Mouse (Mus musculus) liver, postnatal 0 days (tissue): Measurements from ENCODE around the gene Ltbp2. TPM values are rescaled to one million over a fixed set of nuclear protein-coding genes. Genes with fewer than 3 reads are reported as not detected.

Experiments
- ATAC-seq: fragments of 200-750 bp; cut with Nextera tagmentation; 2 replicates; pipeline ENCODE4 v1.8.0; 2017; ENCODE audit warnings: mild to moderate bottlenecking, moderate library complexity
- DNase-seq: peaks from one replicate; pipeline ENCODE4 v3.0.0-alpha.2; 2016
- H3K27ac ChIP-seq: fragments of 300-500 bp; sonication (generic); 2 replicates; pipeline ENCODE4 v1.5.1; 2014; ENCODE audit warnings: antibody characterized with exemption, moderate library complexity, mild to moderate bottlenecking, low read depth
- H3K27me3 ChIP-seq: fragments of 300-500 bp; sonication (generic); 2 replicates; pipeline ENCODE4 v1.6.1; 2014; ENCODE audit warnings: low read length, control low read depth, mixed read lengths; ENCODE audit not compliant: insufficient read depth
- H3K36me3 ChIP-seq: fragments of 300-500 bp; sonication (generic); replicated peaks from 2 replicates; pipeline ENCODE4 v1.6.1; 2014; ENCODE audit warnings: mild to moderate bottlenecking, control low read depth, low read length, moderate library complexity, mixed read lengths; ENCODE audit not compliant: insufficient read depth
- H3K4me1 ChIP-seq: fragments of 300-500 bp; sonication (generic); 2 replicates; pipeline ENCODE4 v1.6.1; 2014; ENCODE audit warnings: antibody characterized with exemption, mild to moderate bottlenecking, control low read depth; ENCODE audit not compliant: insufficient read depth
- H3K4me2 ChIP-seq: fragments of 300-500 bp; sonication (generic); 2 replicates; pipeline ENCODE4 v1.6.1; 2014; ENCODE audit warnings: low read depth, mild to moderate bottlenecking, low read length, moderate library complexity, mixed read lengths
- H3K4me3 ChIP-seq: fragments of 300-500 bp; sonication (generic); 2 replicates; pipeline ENCODE4 v1.5.1; 2014; ENCODE audit warnings: low read depth, low read length
- H3K9ac ChIP-seq: fragments of 300-500 bp; sonication (generic); replicated peaks from 2 replicates; pipeline ENCODE4 v1.6.1; 2014; ENCODE audit warnings: mild to moderate bottlenecking, moderate library complexity
- H3K9me3 ChIP-seq: fragments of 300-500 bp; sonication (generic); 2 replicates; pipeline ENCODE4 v1.6.1; 2016; ENCODE audit warnings: mild to moderate bottlenecking, control low read depth, low read length, mixed read lengths
- CTCF ChIP-seq: sonication (generic); IDR thresholded peaks from 2 replicates; pipeline ENCODE4 v1.5.1; 2016; ENCODE audit warnings: antibody characterized with exemption, low read depth
- EP300 ChIP-seq: IDR thresholded peaks from 2 replicates; pipeline ENCODE4 v1.6.1; 2016; ENCODE audit warnings: antibody characterized with exemption, low read depth, mild to moderate bottlenecking
- WGBS: fragments of 180-500 bp; shearing (Covaris S2); extraction: QIAGEN DNeasy Blood & Tissue Kit; methylation state at CpG from one replicate; pipeline ENCODE4 v1.1.7; 2014; ENCODE audit not compliant: insufficient replicate concordance; 5-methylcytosine and 5-hydroxymethylcytosine counted together
- polyA plus RNA-seq: library from polyadenylated mRNA; unstranded; fragments of >200 nt; fragmentation: Nextera tagmentation; extraction: Ambion mirVana; gene quantifications from 2 replicates; pipeline ENCODE4 v1.2.1, GENCODE M21; 2015

Gene Ltbp2
- polyA plus RNA-seq, 1 experiment from 2014 or later = 0.59 TPM

DNA sequence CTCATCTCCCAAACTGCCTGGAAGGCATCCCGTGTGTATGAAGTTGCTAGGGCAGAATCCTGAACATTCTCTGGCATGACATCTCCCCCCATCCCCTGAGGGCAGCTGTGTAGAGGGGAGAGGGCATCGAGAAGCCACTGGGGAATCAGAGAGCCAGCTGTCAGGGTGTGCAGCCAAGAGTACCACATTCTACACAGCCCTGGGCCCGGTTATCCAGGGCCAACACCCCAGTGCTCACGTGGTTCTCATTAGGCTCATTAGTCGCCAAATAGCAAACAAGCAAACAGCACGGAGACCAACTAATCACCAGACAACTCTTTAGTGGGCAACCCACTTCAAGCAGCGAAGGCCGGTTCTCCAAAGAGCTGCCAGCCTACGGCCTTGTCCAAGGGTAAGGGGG, 10.9 kb downstream of the Ltbp2 start:
- Histone ChIP-seq H3K36me3 (no peaks in the 10 kb centered on the region), H3K27me3 (0 out of 2 replicates have a peak, but pooled peaks cover 2% of the 10 kb centered on the region), H3K4me1 (no peaks in the 10 kb centered on the region), H3K9ac (no peak overlapping the region), H3K27ac (no peak overlapping the region), H3K9me3 (no peaks in the 10 kb centered on the region), H3K4me3 (no peak overlapping the region), H3K4me2 (no peak overlapping the region)
- DNase-seq = no peak
- no peak for TF ChIP-seq CTCF
- no peak for TF ChIP-seq EP300
- no peak for ATAC-seq
- WGBS = 76% methylated on average over 9 of the region's 9 CpGs

DNA sequence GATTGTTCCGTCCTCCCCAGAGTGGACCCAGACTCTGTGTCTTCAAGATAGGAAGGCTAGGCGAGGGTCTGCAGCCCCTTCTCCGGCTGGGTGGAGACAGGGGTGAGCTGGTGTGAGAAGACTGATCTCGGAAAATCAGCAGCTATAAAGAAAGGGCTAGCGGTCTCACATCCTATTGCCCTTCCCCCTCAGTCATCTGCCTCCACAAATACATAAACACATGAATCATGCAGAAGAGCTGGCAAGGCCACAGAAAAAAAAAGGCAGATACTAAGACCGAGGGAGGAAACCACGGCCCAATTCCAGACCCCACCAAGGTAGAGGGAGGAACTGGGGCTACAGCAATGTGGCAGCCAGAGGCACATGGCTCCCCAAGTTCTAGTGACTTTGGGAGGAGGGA, 11.5 kb downstream of the Ltbp2 start:
- 48% methylated on average over 7 of the region's 7 CpGs for WGBS
- TF ChIP-seq EP300 (no peak), CTCF (no peak)
- ATAC-seq = no peak
- H3K4me3 ChIP-seq = no peak overlapping the region
- H3K9me3 ChIP-seq = no peaks in the 10 kb centered on the region
- no peak for DNase-seq
- no peaks in the 10 kb centered on the region for H3K27me3 ChIP-seq
- H3K27ac ChIP-seq = no peak overlapping the region
- H3K36me3 ChIP-seq = no peaks in the 10 kb centered on the region
- H3K4me1 ChIP-seq = no peaks in the 10 kb centered on the region
- H3K4me2 ChIP-seq = no peak overlapping the region
- no peak overlapping the region for H3K9ac ChIP-seq

DNA sequence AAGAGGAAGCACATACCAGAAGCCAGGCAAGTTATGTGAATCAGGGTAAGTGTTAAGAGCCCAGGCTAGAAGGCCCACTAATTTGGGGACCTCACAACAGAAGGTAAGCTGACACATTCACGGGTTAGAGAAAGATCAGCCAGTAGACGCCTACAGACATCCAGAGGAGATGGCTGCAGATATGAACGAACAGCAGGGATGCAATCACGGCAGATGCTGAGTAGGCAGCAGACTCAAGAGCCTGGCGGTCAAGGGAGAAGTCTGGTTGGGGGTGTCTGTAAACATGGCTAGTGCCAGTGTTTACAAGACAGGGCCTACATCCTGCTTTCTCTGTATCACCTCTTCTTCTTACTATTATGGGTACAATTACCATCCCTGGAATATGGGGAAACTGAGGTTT, 13.1 kb downstream of the Ltbp2 start:
- no peak for TF ChIP-seq CTCF
- Histone ChIP-seq H3K9me3 (no peaks in the 10 kb centered on the region), H3K36me3 (no peaks in the 10 kb centered on the region), H3K9ac (no peak overlapping the region), H3K27me3 (no peaks in the 10 kb centered on the region), H3K4me1 (no peaks in the 10 kb centered on the region), H3K27ac (no peak overlapping the region), H3K4me3 (no peak overlapping the region), H3K4me2 (no peak overlapping the region)
- DNase-seq (no peak), ATAC-seq (no peak)
- whole genome bisulfite sequencing = 63% methylated on average over 5 of the region's 5 CpGs

DNA sequence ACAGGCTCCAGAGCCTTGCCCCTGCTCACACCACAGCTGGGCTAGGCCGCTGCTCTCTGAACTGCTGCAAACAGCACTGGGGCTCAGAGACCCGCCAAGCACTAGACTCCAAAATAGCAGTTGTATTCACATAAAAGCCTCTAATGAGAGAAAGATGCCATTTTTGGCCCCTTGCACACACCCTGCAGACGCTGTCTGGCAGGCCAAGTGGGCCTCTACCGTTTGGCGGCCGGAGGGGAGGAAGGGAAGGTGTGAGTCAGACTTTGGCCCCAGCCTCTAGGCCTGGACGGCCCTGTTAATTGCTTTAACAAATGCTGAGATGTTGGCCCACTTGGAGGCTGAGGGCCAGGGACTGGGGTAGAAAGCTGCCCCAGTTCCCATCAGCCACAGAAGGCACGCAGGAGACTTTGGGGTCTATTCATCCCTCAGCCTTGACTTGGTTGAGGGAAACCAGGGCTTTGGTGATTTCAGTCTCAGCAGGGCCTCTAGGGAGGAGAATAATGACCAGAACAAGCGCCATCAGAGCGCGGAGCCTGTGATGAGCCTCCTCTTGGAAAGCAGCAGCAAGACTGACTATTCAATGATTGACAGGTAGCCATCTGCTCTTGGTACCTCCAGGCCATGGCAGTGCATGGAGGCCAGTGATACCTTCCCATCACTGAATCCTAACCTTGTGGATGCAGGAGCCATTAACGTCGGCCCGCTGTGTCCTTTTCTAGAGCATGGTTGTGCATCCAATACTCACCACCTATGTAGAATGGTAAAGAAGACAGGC, 14.0 kb downstream of the Ltbp2 start:
- no peaks in the 10 kb centered on the region for H3K4me1 ChIP-seq
- H3K9ac ChIP-seq = no peak overlapping the region
- no peaks in the 10 kb centered on the region for H3K36me3 ChIP-seq
- 83% methylated on average over 14 of the region's 14 CpGs for WGBS
- ATAC-seq (no peak), DNase-seq (no peak)
- no peak overlapping the region for H3K4me2 ChIP-seq
- TF ChIP-seq EP300 (no peak), CTCF (no peak)
- no peaks in the 10 kb centered on the region for H3K27me3 ChIP-seq
- H3K4me3 ChIP-seq = no peak overlapping the region
- no peaks in the 10 kb centered on the region for H3K9me3 ChIP-seq
- no peak overlapping the region for H3K27ac ChIP-seq

DNA sequence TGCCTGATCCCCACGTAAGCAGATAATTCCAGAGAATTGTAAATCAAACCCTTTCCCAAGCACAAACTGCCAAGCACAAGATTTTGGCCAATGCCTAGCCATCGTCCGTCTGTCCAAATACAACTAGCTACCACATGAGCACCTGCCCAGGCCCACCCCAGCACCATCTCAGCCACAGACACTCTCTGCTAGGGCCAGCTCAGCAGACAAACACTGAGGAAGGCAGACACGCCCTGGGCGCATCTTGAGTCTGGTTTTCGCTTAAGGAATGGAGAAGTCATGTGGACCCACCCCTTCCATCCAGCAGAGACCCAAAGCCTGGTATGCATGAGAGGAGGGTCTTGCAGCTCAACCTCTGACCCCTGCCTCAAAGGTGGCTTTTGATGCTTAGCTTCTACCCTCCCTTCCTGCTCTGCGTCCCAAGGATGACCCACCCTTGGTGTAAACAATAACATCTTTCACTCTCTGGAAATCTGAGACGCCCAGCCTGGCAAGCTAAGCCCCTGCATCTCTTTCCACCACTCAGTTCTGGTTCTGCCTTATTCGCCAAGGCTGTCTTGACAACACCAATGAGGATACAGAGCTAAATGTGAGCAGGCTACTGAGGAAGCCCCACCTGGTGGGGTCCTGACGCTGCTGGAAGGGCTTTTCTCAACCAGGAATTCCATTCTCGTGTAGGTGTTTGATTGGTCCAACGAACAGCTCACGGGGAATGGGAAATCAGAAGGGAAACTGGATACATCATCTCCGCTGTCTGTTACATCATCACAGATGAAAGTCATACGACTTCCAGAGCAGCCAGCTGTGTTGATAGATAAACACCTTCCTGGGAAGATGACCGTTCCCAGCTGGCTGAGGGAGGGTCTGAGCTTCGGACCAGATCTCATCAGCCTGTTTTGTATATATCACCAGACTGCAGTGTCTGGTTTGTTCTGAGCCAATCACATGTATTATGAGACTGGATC, 17.9 kb downstream of the Ltbp2 start:
- peaks cover 12% of the 10 kb centered on the region for H3K4me1 ChIP-seq
- TF ChIP-seq EP300 (no peak), CTCF (no peak)
- no peak overlapping the region for H3K4me3 ChIP-seq
- no peak overlapping the region for H3K9ac ChIP-seq
- no peaks in the 10 kb centered on the region for H3K36me3 ChIP-seq
- 60% methylated on average over 17 of the region's 17 CpGs for WGBS
- no peak overlapping the region for H3K27ac ChIP-seq
- no peaks in the 10 kb centered on the region for H3K9me3 ChIP-seq
- DNase-seq (no peak), ATAC-seq (no peak)
- H3K4me2 ChIP-seq = no peak overlapping the region
- H3K27me3 ChIP-seq = no peaks in the 10 kb centered on the region

DNA sequence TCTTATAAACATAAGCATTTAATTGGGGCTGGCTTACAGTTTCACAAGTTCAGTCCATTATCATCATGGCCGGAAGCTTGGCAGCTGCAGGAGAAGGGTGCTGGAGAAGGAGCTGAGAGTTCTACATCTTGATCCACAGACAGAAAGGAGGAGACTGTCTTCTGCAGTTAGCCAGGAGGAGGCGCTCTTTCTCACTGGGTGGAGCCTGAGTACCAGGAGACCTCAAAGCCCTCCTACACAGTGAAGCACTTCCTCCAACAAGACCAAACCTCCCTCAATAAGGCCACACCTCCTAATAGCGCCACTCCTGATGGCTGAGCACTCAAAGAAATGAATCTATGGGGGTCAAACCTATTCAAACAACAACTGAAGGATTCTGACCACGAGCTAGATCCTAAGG, 18.6 kb downstream of the Ltbp2 start:
- no peak overlapping the region for H3K4me3 ChIP-seq
- WGBS = 77% methylated on average over 4 of the region's 4 CpGs
- H3K4me2 ChIP-seq = no peak overlapping the region
- TF ChIP-seq CTCF (peak; percentile 44), EP300 (no peak)
- DNase-seq (peak; percentile 44), ATAC-seq (no peak)
- no peaks in the 10 kb centered on the region for H3K36me3 ChIP-seq
- no peaks in the 10 kb centered on the region for H3K27me3 ChIP-seq
- H3K9ac ChIP-seq = no peak overlapping the region
- no peak overlapping the region for H3K27ac ChIP-seq
- peaks cover 12% of the 10 kb centered on the region for H3K4me1 ChIP-seq
- no peaks in the 10 kb centered on the region for H3K9me3 ChIP-seq
